Mouse (Mus musculus) cortical plate, adult 2 months (tissue): ENCODE measurements around the gene 1700013F07Rik.

ENCODE experiments used
- CTCF ChIP-seq: fragments of 200-500 bp; IDR thresholded peaks from 2 replicates; pipeline ENCODE4 v1.5.1; 2011; ENCODE audit warnings: mild to moderate bottlenecking, control low read depth, low read length; ENCODE audit not compliant: insufficient read depth; ENCODE audit errors: extremely low read depth
- POLR2A ChIP-seq: fragments of 200-500 bp; IDR thresholded peaks from 2 replicates; pipeline ENCODE4 v1.6.1; 2011; ENCODE audit warnings: mild to moderate bottlenecking, low read length, control low read depth; ENCODE audit not compliant: insufficient read depth; ENCODE audit errors: extremely low read depth

DNA sequence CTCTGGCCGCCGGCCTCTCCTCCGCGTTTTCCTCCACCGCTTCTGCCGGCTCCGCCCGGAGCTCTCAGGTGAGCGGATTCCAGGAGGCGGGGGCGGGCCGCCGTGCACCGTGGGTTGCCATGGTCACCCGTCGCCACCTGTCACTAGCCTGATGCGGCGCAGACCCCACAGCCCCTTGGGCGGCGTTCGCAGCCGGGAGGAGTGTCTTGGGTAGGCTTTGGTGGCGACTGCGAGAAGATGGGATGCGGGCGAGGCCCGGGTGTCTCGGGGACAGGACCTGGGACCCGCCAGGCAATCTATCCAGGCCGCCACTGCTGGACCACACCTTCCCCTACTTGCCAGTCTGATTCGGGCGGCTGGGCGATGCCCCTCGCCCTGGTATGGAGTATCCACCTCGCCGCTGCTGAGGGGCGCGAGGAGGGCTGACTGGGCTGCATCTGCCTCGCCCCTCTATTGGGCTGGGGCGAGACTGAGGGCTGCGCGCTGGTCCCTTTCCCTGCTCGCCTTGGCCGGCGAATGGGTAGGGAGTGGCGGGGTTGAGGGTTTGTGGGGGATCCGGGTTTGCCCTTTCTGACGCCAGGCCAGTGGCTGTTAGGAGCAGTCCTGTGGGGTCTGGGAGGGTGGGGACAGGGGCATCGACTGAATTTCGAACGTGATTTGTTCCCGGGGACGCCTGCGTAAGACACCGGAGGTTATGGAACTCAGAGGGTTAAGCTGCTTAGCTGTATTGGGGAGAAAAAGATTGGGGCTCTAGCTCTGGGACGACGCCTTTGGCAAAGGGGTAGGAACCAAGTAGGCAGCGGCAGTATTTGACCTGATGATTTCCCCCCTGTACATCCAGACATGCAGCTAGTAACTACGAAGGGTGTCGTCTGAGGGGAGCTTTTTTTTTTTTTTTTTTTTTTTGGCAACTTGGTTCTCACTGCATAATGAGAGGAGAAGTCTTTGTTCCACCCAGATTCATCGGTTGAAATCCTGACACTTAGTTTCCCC, 57.9 kb downstream of the 1700013F07Rik start:
- TF ChIP-seq POLR2A, result no peak
- no peak for TF ChIP-seq CTCF
